Mouse (Mus musculus) layer of hippocampus, adult 9-10 months (tissue): ENCODE measurements around the gene Rai1.

Experiments used
- DNase-seq: peaks from one replicate; pipeline ENCODE4 v3.0.0; 2022; ENCODE audit warnings: low spot score

Rai1 gene

DNA sequence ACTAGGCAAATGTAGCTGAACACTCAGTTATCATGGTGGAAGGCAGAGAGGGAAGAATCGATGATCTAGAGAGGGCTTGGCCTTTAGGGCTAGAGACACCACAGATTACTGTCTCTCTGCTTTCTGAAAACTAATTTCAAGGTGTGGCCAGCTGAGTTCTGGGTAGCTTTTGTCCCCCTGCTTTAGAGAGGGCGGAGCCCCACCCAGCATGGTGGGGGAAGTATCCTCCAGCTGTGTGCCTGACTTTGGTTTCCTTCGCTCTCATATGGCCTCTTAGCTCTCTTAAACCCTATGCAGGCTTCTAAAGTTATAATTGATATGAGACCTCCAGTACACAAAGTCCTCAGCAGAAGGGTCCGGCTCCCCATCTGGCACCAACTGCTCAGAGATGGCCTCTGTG is 58.5 kb downstream of the Rai1 start:
- DNase-seq, result no peak

- DNase-seq, result no peak
Observed at GRCm38 (mm10) chr11:60164450-60164849, 59.6 kb downstream of the Rai1 start.

DNA sequence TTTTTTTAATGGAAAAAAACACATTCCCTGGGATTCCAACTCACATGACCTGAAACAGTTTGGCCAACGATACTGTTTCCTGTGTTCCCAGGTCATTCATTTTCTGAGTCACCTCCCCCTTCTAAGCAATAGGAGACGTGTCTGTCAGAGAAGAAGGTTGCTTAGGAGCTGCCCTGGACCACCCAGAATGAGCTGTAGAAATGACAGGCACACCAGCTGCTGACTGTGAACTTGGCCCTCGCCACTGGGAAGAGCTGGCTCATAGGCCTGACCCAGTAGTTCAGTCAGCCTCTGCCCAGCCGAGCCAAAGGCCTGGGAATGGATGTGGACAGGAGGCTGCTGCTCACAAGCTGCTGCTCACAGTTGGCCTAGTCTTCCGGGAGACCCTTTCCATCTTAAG is 60.3 kb downstream of the Rai1 start:
- DNase-seq, result no peak

GRCm38 (mm10) chr11:60168780-60169179 is 64.0 kb downstream of the Rai1 start:
- DNase-seq, result no peak

- DNase-seq, result no peak
Observed at GRCm38 (mm10) chr11:60172074-60172473, 67.3 kb downstream of the Rai1 start.

DNA sequence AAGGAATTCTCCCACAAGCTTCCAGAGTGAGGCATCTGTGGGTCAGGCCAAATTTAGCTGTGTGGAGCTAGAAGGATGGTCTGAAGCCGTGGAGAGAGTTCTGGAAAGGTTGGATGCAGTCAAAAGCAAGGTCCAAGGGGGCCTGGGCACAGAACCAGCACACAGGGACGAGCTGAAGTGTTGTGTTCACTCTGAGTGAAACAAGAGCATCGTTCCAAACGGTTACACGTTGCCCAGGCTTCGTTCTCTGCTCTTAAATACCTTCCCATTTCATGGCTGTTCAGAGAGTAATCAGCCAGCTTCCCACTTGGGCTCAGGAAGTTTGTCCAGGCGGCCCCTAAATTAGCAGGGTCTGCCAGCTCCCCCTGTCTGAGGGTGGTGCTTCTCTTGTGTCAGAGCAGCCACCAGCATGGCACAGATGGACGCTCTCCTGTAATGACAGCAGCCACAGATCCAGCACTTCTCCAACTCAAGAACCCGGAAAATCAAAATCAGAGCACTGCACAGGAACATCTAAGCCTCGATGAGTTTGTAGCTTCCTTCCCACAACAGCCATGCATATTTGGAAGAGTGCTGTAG is 68.9 kb downstream of the Rai1 start:
- no peak for DNase-seq

DNA sequence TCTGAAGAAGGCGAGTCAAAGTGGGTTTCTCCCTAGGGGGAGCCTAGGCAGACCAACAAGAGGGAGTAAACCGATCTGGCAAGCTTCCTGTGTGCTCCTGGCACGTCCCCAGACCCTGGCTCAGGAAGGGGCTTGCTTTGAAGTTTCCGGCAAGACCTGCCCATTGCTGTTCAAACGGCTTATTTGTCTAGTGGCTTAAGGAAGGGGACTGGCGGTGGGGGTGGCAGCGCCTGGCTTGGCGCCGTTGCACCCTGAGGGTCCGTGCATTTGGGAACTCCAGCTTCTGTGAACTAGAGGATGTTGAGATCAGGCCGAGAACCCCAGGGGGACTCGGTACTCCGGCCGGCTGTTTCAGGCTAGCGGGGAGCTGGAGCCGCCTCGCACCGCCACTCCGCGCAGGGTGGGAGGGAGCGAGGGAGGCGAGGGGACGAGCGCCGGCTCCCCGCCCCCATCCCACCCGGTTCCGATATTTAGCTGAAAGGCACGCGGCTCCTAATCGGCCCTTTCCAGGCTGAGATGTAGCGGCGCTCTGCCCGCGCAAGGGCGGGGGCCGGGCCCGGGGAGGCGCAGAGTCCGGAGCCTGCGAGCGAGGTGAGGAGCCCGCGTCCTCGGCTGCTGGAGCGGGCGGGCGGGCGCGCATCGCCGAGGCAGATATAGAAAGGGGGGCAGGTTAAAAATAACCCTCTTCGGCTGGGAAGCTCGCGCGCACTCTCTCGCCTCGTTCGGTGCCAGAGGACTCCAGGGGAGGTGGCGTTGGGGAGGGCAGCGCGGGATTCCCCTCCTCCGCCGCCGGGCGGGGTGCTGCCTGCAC is 70.8 kb downstream of the Rai1 start:
- no peak for DNase-seq

DNA sequence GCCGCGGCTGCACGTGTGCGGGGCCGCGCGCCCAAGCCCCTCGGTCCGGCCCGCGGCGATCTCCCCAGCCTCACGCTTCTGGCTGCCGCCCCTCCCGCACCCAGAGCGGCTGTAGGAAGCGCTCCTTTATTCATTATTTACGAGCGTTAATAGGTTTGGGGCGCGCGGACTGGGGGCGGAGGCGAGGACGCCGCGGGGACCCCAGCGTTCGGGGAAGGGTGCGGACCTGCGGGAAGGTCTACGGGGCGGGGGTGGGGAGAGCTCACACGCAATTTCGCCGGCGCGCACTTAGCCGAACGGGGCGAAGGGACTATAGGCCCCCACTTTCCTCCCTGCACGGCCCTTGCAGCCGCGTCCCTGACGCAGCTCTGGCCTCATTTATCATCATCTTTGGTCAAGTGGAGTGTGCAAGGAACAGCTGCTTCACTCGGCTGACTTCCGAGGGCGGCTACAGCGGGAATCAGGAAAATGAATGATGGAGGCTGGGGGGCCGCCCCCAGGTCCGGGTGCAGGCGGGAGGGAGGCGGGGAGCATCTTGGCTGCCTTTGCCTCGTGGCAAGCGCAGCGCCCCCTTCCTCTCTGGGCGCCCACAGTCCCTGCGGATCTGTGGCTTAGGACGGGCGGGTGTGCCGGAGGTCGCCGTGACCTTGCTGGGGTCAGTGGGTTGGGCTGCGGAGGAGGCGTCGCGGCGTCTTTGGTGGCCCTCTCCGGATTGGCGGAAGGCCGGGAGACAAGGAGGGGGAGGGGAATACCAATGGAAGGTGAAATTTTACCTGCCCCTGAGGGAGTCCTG is 71.6 kb downstream of the Rai1 start:
- DNase-seq, result no peak

DNA sequence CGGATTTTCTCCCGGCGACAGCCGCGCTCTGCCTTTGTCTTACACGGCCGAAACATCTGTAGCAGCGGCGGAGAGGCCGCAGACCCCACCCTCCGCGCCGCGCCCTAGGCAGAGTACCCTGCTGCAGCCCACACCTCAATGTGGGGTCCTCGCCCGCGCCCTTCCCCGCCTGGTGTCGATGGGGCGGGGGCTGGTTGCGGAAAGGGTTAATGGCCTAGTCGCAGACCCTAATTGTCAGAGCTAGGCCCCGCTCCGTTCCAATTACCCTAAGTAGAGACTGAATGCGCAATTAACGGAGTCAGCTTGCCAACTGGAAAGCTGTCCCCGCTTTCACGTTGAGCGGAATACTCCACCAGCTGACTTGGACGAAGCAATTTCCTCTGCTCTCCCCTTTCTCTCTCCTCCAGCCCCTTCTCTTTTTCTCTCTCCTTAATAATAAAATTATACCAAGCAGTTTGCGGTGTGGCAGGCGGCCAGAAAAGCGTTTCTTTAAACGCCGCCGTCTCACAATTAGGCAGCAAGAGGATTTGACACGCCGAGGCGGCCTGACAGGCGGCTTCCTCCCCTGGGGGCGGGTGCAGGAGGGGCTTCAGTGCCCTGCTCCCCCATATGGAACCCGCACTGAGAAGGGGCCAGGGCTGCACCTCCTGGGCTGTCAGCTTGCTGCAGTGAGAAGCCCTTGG is 72.3 kb downstream of the Rai1 start:
- no peak for DNase-seq

DNA sequence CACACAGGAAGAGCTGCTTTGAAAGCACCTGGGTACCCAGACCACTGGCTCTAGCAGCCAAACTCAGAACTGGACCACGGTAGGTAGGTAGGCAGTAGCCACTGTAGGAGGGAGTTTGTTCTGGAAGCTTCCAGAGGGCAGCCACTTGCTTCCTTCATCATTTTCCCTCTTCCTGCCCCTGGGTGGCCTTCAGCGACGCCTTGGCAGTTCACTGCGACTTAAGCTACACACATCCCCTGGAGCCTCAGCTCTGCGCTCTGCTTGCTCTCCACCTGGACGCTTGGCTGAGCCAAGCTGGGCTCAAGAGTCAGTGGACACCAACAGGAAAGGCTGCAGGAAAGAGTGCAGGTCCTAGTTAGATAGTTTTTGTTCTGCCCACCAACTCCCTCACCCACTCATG is 73.2 kb downstream of the Rai1 start:
- DNase-seq, result no peak

DNA sequence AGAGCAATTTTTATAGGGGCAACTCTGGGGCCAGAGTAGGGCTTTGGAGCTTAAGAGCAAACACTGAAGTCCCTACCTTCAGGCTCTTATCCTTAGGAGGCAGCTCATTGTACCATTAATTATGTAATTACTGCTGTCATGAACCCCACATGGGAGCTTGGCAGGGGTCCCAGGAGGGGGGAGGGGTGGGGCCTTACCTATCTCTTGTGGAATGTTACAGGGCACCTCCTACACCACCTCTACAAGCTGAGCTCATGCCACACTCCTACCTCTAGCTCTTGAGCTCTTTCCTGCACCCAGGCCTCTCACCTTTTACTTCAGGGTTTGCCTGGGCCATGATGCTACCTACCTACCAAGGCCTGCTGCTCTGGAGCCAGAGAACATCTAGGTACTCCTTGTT is 73.7 kb downstream of the Rai1 start:
- DNase-seq, result no peak

DNA sequence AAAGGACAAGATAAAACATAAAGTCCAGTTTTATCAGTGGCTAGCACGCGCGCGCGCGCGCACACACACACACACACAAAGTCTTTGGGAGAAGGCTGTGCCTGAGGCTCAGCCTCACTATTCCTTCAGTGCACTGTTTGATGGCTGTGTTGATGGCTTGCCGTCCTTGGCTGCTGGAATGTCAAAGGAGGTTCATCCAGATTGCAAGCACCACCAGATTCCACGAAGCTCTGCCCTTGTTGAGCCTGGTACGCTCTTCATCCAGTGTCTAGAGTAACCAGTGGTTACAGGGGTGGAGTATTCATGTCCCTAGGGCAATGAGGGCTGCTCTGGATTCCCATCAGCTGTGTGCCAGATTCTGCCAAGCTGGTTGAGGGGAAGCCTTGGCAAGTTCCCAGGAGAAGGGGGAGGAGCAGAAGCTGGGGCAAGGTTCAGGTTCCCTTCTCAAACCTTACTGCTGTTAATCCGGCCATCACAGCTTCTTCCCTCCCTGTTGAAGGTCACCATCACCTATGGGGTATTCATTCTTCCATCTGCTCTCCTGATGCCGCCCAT is 77.4 kb downstream of the Rai1 start:
- DNase-seq, result no peak

DNA sequence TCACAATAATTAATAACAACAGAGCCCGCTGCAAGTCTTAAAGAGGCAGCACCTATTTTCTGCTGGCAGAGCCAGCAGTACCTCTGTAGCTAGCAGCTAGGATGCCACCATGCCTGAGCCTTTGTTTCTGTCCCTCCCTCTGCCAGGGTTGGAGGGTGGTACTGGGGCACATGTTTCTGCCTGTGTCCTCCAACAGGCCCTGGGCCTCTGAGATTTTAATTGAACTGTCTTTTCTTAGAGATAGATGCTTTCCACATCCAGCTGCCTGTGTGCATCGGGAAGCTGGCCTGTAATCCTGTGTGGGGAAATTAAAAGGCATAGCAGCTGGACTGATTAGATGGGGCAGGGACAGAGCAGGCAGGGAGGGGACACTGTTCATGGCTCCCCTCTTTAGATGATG is 77.9 kb downstream of the Rai1 start:
- no peak for DNase-seq

- DNase-seq, result no peak
Observed at GRCm38 (mm10) chr11:60184346-60185325, 79.8 kb downstream of the Rai1 start.

GRCm38 (mm10) chr11:60185396-60186231 is 80.8 kb downstream of the Rai1 start:
- DNase-seq, result no peak

- DNase-seq, result no peak
Observed at GRCm38 (mm10) chr11:60187070-60187469, 82.3 kb downstream of the Rai1 start.

DNA sequence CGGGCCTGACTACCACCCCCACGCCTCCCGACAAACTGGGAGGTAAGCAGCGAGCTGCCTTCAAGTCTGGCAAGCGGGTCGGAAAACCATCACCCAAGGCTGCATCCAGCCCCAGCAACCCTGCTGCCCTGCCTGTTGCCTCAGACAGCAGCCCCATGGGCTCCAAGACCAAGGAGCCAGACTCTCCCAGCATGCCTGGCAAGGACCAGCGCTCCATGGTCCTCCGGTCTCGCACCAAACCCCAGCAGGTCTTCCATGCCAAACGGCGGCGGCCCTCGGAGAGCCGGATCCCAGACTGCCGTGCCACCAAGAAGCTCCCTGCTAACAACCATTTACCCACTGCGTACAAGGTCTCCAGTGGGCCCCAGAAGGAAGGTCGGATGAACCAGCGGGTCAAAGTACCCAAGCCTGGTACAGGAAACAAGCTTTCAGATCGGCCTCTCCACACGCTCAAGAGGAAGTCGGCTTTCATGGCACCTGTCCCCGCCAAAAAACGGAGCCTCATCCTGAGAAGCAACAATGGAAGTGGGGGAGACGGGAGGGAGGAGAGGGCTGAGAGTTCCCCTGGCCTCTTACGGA is 83.6 kb downstream of the Rai1 start:
- no peak for DNase-seq

DNA sequence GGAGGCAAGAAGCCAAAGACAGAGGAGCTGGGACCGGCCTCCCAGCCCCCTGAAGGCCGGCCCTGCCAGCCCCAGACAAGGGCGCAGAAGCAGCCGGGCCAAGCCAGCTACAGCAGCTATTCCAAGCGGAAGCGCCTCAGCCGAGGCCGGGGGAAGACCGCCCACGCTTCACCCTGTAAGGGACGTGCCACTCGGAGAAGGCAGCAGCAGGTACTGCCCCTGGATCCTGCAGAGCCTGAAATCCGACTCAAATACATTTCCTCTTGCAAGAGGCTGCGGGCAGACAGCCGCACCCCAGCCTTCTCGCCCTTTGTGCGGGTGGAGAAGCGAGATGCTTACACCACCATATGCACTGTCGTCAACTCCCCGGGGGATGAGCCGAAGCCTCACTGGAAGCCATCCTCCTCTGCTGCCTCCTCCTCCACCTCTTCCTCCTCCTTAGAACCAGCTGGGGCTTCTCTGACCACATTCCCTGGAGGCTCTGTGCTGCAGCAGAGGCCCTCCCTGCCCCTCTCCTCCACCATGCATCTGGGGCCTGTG is 84.8 kb downstream of the Rai1 start:
- DNase-seq, result no peak

GRCm38 (mm10) chr11:60190055-60190641 is 85.3 kb downstream of the Rai1 start:
- no peak for DNase-seq
